Mouse (Mus musculus): ENCODE results near the gene Ddx41.

Ddx41 gene

DNA sequence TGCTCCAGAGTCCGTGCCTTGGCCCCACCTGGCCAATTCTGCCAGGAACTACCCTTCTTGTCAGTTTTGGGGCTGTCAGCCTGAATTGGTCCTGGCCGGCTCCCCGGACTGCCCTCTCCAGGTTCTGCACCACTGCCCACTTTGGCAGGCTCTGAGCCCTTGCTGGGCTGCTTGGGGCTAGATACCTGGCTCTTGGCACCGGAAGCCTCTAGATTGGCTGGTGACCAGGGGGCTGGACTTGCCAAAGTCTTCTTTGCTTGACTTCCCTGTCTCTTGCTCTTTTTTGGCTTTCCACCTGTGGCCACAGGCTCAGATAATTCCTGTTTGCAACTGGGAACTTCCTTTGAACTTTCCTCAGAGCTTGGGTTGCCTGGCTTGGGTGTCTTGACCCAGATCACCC, 6.4 kb upstream of the Ddx41 start:
- no peak for DNase-seq (ENCODE audit: low read depth, low spot score)

DNA sequence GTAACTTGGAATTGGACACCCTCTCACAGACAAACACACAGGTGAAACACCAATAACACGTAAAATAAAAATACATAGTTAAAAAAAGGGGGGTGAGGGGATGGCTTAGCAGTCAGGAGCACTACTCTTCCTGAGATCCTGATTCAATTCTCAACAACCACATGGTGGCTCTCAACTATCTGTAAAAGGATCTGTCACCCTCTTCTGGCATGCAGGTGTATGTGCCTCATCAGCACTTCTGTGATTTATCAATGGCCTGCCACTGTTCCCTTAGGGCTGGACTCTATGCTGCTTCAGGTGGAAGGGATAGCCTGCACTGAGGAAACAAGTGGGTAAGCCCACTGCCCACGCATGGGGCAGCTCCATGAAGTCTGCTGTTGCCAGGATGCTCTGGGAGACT, 4.5 kb upstream of the Ddx41 start:
- DNase-seq (ENCODE audit: low read depth, low spot score), result no peak

DNA sequence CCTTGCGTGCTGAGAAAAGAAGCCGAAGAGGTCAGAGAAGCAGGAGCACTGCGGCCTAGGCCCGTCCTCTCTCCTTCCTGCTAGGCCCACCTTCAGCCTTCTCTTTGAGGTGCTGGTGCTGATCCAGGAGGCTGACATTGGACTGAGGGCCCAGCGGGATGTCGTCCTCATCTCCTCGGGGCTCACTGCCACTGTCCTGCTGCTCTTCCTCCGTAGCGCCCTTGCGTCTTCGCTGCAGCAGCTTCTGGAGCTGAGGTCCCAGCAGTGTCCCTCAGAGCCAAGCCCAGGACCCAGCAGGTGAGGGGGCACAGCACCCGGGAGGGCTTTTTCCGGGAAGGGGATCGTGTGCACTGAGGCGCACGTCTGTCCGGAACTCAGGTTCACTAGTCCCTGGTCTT, 663 bp downstream of the Ddx41 start:
- DNase-seq (ENCODE audit: low read depth, low spot score), result no peak

DNA sequence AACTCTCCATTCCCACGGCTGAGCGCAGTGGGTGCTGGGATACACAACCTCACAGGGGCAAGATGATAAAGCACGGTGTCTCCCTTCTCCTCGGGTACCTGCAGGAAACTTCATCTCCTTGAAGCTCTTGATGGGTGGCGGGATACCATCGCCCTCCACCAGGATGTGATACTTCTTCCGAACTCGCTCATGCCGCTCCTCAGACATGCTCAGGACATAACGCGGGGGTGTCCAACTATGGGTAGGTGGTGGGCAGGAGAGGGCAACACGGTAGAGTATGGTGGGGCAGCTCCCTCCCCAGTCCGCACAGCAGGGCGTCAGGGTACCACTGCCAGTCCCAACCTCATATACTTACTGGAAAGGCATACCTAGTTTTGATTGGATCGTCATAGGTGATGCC, 1.3 kb downstream of the Ddx41 start:
- DNase-seq (ENCODE audit: low read depth, low spot score), result no peak

DNA sequence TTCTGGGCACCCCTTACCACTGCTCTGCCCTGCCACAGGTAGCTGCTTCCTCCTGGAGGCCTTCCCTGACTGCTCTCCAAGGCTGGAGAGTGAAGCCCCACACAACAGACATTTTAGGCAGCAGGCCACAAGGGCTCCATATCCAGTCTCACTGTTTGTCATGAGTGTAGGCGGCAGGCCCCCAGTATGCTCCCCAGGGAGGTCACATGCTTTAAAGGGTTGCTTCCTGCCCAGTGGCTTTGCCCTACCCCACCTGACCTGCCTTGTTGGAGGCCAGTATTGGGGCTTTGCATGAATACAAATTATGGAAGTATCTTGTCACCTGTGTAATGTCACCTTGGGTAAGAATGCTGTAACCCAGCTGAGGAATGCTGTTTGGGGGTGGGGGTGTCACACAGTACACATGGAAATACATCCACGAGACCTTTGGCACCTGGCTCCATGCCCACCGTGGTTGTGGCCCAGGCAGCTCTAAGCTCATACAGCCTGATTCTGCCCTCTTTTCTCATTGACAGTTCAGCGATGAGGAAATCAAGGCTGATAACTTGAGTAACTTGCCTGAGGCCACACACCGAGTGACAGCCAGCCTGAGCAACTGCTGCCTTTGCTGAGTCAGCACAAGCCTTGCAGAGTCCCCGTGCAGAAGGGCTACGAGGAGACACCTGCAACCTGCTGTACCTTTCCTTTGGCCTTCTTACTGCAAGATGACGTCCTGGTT, 7.1 kb downstream of the Ddx41 start, which contains the start of gene Dok3:
TSS of gene Dok3 (minus strand) at position 99 of the 718 bp plus-strand sequence.
- DNase-seq (ENCODE audit: low read depth, low spot score), result no peak

DNA sequence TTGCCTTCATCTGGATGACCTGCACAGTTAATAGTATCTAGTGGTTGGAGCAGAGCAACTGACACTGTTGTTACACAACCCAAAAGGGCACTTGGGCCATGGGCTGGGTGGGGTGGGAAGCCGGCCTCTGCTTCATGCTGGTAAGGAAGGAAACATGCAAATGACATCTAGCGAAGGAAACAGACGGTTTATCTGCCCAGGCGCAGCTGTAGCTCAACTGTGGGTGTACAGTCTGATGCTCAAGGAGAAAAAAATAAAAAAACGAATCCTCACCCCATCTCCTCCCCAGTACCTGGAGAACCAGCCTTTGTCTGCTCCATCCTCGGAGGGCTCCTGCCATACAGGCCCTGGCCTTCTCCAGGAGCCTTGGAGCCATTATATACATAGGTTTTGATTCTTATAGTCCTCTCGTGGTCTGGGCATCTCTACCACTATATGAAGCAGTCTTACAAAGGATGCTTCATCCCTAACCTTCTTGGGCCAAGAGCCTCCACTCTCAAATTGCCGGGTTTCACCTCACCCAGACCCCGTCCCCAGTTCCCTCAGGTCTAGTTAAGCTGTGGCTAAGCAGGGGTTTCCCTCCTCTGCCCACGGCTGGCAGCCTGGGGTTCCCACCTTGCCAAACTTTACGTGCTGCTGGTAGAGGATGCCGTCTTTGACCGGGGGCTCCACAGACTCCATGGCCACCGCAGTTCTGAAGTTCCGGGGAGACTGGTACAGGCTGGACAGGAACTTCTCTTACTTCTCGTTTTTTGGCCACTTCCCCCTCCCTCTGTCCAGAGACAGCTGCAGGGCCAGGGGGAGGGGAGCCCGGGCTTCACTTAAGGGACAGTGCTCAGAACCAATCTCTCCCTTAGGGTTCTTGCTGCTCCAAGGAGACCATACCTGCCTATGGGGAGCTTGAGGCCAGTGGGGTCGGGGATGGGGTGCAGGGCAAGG, 8.4 kb downstream of the Ddx41 start:
- DNase-seq (ENCODE audit: low read depth, low spot score), result no peak

DNA sequence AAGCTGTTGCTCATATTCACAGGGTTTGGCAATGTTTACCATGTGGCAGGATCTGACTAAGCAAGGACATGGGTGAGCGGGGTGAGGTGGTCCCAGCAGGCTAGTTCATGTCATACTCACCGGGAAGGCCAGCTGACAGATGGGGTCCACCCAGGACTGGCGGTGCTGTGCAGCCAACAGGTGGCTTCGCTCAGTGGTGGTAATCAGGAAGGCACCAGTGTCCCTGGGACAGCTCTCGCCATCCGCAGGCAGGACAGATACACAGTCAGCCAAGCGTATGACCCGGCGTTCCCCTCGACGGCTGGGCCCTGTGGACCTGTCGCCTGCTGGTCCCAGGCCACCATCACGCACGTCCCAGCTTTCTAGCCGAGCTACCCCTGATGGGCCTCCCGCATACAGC, 9.2 kb downstream of the Ddx41 start:
- no peak for DNase-seq (ENCODE audit: low read depth, low spot score)

DNA sequence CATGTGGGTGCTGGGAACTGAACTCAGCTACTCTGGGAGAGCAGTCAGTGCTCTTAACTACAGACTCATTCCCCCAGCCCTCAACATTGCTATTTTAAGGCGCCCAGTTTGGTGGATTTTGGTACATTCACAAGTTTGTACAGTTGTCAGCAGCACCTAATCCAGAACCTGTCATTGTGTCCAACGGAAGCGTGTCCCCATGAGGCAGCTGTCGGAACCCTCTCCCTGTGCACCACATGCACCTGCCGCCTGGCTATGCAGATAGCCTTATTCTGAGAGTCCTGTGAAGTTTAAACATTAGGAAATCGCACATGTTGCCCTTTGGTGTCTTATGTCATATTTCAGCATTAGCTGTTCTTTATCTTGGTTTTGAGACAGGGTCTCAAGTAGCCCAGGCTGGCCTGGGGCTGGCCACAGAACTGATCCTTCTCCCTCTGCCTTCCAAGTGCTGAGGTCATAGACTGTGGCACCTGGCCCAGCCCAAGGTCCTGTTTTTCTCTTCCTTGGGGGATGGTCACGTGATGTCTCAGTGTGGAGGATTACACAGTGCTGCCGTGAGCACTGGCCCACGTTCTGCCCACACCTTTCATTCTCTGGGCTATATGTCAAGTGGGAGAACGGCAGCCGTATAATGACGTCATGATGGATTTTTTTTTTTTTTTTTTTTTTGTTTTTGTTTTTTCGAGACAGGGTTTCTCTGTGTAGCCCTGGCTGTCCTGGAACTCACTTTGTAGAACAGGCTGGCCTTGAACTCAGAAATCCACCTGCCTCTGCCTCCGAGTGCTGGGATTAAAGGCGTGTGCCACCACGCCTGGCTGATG, 10.5 kb downstream of the Ddx41 start:
- no peak for DNase-seq (ENCODE audit: low read depth, low spot score)

DNA sequence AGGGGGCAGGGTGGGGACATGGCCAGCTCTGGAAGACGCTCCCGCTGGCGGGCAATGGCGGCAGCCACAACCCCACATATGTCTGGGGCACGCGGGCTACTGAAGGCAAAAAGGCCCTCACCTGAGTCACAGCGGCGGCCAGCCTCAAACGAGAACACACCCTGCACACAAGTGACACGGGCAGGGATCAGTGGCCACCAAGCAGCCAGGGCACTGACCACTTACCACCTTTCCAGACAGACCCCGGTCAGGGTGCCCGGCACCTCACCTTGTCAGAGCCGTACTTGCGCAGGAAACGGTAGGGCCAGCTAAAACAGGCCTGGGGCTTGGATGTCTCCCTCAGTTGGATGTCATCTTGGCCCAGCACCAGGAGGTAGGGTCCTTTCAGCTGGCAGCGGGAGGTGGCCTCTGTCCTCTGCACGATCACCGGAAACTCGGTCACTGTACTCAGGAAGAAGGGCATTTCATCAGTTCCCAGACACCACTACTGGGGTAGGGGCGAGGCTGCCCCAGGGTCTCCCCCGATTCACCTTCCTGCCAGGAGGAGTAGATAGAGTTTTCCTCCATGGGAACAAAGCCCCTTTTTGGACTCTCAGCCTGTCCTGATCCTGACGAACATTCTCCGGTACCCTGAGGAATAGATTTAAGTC, 12.4 kb downstream of the Ddx41 start:
- no peak for DNase-seq (ENCODE audit: low read depth, low spot score)

DNA sequence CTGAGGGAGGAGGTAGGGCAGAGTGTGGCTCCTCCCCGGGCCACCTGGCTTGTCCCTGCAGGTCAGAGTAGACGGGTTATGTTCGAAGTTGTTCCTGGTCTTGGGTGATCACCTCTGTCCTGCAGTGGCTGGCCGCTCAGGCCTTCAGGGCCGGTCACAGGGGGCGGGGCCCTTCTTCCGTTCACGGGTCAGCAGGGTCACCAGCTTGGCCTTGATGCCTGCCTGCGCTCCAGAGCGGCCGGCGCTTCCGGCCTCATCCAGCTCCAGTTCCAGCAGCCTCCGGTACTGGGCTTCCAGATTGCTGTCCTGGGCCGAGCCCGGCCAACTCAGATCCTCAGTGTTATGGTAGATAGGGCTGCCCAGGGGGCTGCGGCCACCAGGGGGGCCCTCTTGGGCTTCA, 13.2 kb downstream of the Ddx41 start:
- no peak for DNase-seq (ENCODE audit: low read depth, low spot score)

DNA sequence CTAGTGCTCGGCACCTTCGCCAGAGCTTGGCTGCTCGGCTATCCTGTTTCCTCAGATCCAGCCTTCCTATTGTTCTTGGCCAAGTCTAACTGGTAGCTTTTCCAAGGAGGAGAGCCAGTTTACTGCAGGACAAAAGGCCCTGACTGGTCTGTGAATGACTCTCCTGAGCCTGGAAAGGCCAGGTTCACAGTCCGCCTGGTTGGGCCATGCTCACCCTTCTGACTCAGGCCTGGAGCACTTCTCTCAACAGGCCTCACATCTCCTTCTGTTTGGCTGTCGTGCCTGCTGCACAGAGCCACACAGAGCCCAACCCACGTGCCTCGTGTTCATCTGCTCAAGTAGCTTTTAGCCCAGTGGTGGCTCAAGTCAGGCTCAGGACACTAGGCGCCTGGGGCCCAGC, 13.7 kb downstream of the Ddx41 start:
- peak; percentile 47 for DNase-seq (ENCODE audit: low read depth, low spot score)

DNA sequence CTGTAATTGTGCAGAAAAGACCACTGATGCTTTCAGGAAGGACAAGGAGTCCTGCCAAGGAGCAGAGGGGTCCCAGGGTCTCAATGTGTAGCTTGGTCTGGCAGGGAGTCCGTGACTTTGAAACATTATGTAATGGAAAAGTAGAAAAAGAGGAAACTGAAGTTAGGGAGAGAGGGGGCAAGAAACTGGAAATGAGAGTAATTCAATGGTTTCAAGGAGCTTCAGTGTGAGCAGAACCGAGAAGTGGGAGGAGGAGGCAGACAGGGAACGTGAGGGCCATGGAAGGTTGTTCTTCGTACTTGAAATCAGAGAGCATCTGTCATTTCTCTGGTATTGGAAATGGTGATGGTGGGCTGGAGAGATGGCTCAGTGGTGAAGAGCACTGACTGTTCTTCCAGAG, 16.9 kb downstream of the Ddx41 start:
- DNase-seq (ENCODE audit: low read depth, low spot score), result no peak

DNA sequence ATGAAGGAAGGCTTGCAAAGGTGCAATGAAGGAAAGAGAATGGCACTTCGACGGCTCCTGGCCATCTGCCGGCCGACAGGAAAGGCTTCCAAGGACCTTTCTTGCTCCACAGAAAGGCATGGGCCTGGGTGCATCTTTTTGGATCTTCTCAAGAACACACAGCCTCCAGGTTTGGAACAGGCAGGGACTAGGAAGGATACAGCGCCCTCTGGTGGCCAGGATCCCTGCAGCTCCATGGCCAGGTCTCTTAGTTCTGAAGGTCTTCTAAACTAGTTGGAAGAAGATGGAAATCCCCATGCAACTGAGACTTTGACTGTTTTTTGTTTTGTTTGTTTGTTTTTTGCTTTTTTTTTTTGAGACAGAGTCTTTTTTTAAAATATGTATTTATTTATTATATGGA, 19.5 kb downstream of the Ddx41 start:
- peak; percentile 83 for DNase-seq (ENCODE audit: low read depth, low spot score)

DNA sequence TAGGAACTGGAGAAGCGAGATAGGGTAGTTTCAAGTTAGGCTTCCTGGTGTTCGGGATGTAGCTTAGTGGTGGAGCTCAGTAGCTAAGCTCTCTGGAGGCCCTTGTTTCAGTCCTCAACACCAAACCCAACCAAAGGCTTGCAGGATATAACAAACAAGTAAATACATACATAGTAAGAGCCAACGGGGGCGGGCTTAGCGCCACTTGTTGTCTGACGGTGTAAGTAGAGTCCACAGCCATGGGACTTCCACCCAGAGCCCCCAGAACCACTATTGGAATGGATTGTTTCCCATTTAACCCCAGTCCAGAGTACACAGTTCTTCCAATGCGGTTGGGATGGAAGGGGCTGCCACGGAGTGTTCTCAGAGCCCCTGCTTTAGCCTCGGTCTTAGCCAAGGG, 22.6 kb downstream of the Ddx41 start:
- DNase-seq (ENCODE audit: low read depth, low spot score), result no peak

DNA sequence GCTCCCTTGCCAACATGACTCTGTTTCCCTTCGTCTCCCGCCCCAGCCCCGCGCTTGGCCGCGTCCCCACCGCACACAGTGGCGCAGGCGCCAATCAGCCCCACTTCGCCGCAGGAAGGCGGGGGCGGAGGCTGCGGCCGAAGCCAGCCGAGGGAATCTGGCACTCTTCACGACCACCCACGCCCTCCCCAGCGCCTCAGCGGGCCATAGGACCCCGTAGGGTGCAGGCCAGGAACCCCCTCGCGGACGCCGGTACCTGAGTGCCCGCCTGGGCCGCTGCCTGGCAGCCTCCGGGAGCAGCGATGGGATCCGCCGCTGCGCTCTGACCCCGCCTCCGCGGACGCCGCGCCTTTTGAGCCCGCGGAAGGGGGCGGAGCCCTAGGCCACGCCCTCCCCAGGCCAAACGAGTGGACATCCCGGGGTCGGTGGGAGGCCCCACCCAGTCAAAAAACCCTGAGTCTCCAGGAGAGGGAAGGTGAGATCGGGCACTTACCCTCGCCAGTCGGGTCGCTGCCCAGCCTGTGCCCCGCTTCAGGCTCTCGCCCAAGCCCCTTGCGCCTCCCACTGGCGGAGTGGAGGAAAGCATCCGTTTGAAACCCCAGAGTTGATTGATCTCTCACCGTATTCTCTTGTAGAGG, 23.2 kb downstream of the Ddx41 start, which contains the start of gene Pdlim7:
TSS of gene Pdlim7 (minus strand) at position 566 of the 638 bp plus-strand sequence.
- peak; percentile 94 for DNase-seq (ENCODE audit: low read depth, low spot score)

DNA sequence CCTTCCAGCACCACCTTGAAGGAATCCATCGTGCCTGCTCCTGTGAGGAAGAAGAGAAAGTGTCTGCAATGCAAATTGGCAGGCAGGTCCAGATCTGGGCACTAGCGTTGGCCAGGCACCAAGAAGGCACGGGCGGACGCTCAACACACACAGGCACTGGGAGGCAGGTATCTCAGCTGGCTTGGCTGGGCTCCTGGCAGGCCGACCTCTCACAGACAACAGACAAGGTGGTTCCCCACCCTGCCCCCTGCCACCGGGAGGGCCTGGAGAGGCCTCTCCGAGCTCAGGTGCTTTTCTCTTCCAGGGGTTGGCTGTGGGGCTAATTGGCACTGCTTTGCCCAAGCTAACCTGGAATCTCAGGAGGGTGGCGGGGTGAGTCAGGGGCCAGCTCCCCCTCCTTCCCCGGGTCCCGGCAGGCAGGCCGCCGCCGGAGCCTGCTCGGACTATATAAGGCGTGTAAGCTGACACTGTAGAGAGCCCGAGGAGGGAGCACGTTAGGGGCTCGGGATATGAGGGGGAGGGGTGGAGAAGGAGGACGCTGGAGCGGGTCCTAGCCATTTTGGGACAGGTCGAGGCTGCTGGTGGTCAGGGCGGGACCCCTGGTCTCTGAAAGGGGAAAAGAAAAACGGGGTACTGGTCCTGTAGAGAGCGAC, 24.0 kb downstream of the Ddx41 start:
- peak; percentile 61 for DNase-seq (ENCODE audit: low read depth, low spot score)

DNA sequence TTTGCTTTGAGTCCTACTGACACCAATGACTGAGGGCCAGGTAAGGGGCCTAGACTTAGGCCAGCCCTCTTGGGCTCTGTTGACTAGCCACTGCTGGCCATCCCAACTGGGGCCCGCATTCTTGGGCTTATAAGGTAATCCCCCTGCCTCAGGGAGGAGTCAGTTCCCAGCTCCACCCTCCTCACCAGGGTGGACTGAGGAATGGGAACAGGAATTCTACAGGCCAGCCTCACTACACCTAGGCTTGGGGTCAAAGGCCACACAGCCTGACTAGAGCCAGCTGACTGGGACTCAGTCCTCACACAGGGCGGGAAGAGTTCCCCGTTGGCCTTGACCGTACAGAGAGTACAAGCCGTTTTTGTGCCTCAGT, 25.0 kb downstream of the Ddx41 start:
- no peak for DNase-seq (ENCODE audit: low read depth, low spot score)

DNA sequence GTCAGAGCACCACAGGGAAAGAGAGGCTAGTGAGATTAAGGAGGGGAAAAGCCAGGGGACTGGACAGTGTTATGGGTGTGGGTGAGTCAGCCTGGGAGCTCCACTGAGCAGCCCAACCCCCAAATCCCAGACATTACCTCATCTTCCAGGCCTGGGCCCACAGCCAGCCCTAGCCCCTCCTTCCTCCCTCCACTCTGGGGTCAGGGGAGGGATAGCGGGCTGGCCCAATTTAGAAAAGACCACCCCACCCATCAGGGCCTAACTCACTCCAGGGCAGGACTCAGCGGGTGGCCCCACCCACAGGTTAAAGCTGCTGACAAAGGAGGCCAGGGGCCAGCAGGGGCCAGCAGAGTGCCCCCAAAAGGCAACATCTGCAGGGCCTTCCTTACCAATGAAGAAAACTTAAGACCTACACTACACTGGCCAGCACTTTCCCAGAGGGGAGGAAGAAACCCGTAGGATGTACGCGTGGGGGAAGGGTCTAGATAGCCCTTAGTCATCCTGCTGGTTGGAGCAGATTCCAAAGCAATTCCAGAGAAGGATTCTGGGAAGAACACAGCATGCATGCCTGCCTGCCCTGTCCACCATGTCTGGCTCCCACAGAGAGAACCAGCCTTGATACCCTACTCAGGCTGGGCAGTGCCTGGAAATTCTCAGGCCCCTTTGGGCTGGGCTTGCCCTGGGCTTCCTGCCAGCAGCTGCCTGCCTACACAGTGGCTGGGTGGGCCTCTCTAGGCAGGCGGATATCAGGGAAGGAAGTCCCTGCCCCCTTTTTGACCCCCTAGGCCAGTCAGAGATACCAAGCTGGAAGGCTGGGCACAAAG, 25.6 kb downstream of the Ddx41 start:
- peak; percentile 66 for DNase-seq (ENCODE audit: low read depth, low spot score)

DNA sequence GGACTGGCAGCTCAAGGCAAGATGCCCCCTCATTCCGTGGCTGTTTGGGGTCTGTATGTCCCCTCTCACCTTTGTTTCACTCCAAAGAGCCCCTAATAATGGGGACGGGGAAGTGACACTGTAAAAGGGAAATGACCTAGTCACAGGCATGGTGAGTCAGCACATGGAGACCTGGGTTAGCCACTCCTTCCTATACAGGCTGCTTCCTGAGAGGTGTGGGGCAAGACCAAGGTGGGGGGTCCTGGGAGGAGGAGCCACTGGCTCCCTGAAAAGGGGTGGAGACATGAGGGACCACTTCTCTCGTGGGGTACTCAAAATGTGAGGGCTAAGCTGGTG, 26.2 kb downstream of the Ddx41 start:
- peak; percentile 61 for DNase-seq (ENCODE audit: low read depth, low spot score)

DNA sequence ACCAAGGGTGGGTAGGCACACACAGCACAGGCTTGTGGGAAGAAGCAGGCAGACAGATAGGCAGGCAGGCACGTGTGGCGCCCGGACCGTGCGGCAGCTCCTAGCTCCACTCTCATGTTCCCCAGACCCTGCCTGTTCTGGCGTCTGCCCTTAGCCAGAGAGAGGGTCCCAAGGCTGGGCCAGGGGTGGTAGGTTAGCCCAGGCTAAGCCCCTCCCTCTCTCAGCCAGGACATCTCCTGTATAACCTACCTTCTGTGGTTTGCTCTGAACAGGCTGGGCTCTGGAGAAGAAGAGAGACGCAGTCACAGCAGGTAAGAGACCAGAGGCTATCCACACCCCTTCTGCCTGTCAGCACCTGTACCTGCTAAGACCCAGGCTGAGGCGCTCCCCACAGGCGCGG, 27.9 kb downstream of the Ddx41 start:
- no peak for DNase-seq (ENCODE audit: low read depth, low spot score)
